Mouse (Mus musculus) MEL (cell line): ENCODE data around the gene Sorcs2.

Experiments used
- CTCF ChIP-seq, 3 experiments: IDR thresholded peaks in 2 of 3; conservative IDR thresholded peaks in 1 of 3; 2 replicates each; pipeline ENCODE4 v1.5.1; 2011 to 2012; ENCODE audit warnings: low read length in 3 of 3, low read depth in 2 of 3, mild to moderate bottlenecking in 2 of 3, improper control_type of control experiment in 1 of 3, inconsistent platforms in 1 of 3, mixed read lengths in 1 of 3, moderate library complexity in 1 of 3; ENCODE audit not compliant: control insufficient read depth in 1 of 3, insufficient read depth in 1 of 3, poor library complexity in 1 of 3, severe bottlenecking in 1 of 3
- GATA1 ChIP-seq: IDR thresholded peaks from 2 replicates; pipeline ENCODE4 v1.6.1; 2011; ENCODE audit warnings: low read depth, low read length, improper control_type of control experiment
- MYB ChIP-seq: IDR thresholded peaks from 2 replicates; pipeline ENCODE4 v1.6.1; 2011; ENCODE audit warnings: mild to moderate bottlenecking, low read depth, low read length, improper control_type of control experiment
- POLR2A ChIP-seq, 2 experiments: IDR thresholded peaks; 2 replicates each; pipeline ENCODE4 v1.6.1; 2011 to 2012; ENCODE audit warnings: low read length in 2 of 2, mild to moderate bottlenecking in 2 of 2, control low read depth in 1 of 2, improper control_type of control experiment in 1 of 2, low read depth in 1 of 2, moderate library complexity in 1 of 2; ENCODE audit not compliant: control insufficient read depth in 1 of 2, insufficient read depth in 1 of 2, poor library complexity in 1 of 2
- RAD21 ChIP-seq: IDR thresholded peaks from 2 replicates; pipeline ENCODE4 v1.6.1; 2011; ENCODE audit warnings: mild to moderate bottlenecking, low read depth, low read length, improper control_type of control experiment
- RCOR1 ChIP-seq: IDR thresholded peaks from 2 replicates; pipeline ENCODE4 v1.6.1; 2012; ENCODE audit warnings: low read depth, mild to moderate bottlenecking, inconsistent platforms, low read length, improper control_type of control experiment
- USF2 ChIP-seq, 2 experiments: IDR thresholded peaks; 2 replicates each; pipeline ENCODE4 v1.6.1; 2011 to 2012; ENCODE audit warnings: improper control_type of control experiment in 2 of 2, low read length in 2 of 2, borderline replicate concordance in 1 of 2, inconsistent platforms in 1 of 2, low read depth in 1 of 2, mild to moderate bottlenecking in 1 of 2; ENCODE audit not compliant: insufficient read depth in 1 of 2
- ZC3H11A ChIP-seq: IDR thresholded peaks from 2 replicates; pipeline ENCODE4 v1.6.1; 2012; ENCODE audit warnings: low read depth, mild to moderate bottlenecking, inconsistent platforms, low read length, improper control_type of control experiment
- ZNF384 ChIP-seq: IDR thresholded peaks from 2 replicates; pipeline ENCODE4 v1.6.1; 2012; ENCODE audit warnings: low read depth, mild to moderate bottlenecking, inconsistent platforms, low read length, improper control_type of control experiment

DNA sequence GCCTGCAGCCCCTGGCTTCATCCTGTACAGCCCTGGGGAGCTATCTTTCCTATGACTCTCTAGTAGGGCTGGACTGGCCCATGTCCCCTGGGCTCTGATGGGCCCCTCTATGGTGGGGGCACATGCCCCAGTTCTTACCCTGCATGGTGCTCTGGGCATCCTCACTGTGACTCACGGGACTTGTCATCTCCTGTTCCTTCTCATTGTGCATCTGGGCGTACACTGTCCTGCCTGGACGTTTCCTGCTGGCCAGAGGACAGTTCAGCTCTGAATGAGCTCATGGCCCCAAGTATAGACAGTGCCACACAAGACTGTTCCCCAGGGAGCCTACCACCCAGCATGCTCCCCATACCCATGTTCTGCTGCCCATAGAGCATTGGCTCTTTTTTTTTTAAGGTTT lies 376.8 kb downstream of the Sorcs2 start:
- no peak for TF ChIP-seq CTCF (IDR thresholded peaks at IDR 0.05 in 2 of 3, conservative IDR thresholded peaks at IDR 0.05 in 1 of 3; ENCODE audit: control insufficient read depth in 1 of 3, insufficient read depth in 1 of 3, low read depth in 2 of 3, low read length in 3 of 3, poor library complexity in 1 of 3, severe bottlenecking in 1 of 3)
- no peak for TF ChIP-seq MYB
- TF ChIP-seq GATA1 = no peak
- TF ChIP-seq POLR2A (IDR thresholded peaks at IDR 0.05; ENCODE audit: control insufficient read depth in 1 of 2, insufficient read depth in 1 of 2, low read depth in 1 of 2, low read length in 2 of 2, poor library complexity in 1 of 2) = no peak
- no peak for TF ChIP-seq USF2 (IDR thresholded peaks at IDR 0.05; ENCODE audit: borderline replicate concordance in 1 of 2, insufficient read depth in 1 of 2, low read depth in 1 of 2, low read length in 2 of 2)
- no peak for TF ChIP-seq RCOR1
- no peak for TF ChIP-seq RAD21
- TF ChIP-seq ZNF384 = no peak
- no peak for TF ChIP-seq ZC3H11A
